Mouse (Mus musculus) gonadal fat pad, adult 2 months (tissue): Measurements from ENCODE around the gene Slc37a1. TPM values are rescaled to one million over a fixed set of nuclear protein-coding genes. Genes with fewer than 3 reads are reported as not detected.
"Not testable (repeated sequence)": the region's sequence is repeated elsewhere in the genome, so short reads cannot be mapped to it uniquely, and the experiment has no call there.

Experiments
- DNase-seq: peaks from one replicate; pipeline ENCODE4 v3.0.0-alpha.2; 2012; ENCODE audit warnings: low read depth
- polyA plus RNA-seq: library from polyadenylated mRNA; depleted of rRNA; stranded (reverse); fragments of >200 nt; gene quantifications from 2 replicates; pipeline ENCODE4 v1.2.3, GENCODE M21; 2012

Gene Slc37a1
- polyA plus RNA-seq, 1 experiment, result 38.5 TPM

DNA sequence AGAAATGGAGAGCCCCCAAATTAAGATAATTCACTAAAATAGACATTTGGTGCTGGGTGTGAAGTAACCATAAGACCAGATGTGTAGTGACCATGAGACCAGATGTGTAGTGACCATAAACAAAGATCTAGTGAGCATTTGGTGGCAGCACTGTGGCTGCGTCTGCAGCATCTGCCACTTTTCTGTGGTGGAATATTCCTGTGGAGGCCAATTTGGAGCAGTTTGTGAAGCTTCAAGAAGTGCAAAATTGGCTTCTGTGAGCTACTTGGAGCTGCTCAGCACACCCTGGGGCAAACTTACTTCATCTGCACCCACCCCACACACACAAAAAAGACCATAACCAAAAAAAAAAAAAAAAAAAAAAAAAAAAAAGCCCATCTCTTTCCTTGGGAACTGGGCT, 18.6 kb upstream of the Slc37a1 start:
- no peak for DNase-seq

DNA sequence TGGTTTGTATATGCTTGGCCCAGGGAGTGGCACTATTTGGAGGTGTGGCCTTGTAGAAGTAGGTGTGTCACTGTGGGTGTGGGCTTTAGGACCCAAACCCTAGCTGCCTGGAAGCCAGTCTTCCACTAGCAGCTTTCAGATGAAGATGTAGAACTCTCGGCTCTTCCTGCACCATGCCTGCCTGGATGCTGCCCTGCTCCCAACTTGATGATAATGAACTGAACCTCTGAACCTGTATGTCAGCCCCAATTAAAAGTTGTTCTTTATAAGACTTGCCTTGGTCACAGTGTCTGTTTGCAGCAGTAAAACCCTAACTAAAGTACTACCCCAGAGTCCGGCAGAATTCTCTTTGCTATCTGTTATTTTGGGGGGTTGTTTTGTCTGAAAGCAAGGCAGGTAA, 16.8 kb upstream of the Slc37a1 start:
- no peak for DNase-seq

DNA sequence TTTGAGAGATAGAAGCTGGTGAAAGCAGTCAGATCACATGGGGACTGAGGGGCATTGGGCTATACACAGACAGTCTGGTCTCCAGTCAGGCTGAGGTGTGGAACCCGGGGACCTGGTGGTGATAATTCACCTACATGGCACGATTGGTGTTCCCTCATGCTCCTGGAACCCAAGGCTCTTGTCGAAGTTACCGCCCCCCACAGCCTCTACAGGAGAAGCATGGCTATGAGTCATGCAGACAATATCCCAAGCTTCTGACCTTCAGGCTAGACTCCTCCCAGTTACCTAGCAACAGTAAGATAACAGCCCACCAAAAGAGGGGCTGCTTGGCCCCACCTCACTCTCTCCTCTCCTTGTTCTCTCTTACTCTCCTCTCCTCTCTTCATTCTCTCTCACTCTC, 16.3 kb upstream of the Slc37a1 start:
- DNase-seq, result no peak

DNA sequence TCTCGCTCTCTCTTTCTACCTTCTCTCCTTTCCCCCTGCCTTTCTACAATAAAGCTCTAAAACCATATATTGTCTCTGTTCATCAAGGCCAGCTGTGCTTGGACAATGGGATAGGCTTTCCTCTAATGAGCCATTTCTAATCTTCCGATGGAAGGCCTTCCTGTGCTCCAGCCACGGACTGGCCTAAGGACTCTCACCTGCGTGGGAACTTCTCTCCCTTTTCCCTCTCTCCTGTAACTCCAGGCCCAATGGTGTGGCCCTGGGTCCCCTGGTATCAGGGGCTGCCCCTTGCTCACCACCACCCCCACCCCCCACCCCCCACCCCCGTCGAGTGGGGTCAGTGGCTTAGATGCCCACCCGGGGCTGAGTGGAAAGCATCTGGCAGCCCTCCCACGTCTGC, 15.9 kb upstream of the Slc37a1 start:
- DNase-seq, result not testable (repeated sequence)

DNA sequence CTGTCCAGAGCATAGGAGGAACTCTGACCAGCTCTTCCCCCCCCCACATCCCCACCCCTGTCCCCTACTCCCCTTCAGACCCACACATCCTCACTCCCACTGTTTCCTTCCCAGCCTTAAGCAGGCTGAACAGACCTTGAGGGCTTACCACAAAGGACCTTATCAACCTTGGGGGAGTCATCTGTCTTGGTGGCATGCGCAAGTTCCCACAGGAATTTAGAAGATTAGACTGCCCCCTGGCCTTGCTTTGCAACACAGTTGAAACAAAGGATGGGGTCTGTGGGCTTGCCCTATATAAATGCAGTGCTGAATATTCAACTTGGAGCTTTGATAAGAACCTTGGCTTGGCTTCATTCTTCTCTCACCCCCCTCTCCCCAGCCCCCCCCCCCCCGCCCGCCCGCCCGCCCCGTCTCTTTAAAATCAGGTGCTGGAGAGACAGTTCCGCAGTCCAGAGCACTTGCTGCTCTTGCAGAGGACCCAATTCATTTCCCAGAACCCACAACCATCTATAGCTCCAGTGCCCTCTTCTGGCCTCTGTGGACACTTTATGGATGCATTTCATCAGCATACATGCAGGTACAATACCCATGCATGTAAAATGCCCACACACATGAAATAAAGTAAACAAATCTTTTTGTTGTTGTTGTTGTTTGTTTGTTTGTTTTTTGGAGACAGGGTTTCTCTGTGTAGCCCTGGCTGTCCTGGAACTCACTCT, 15.3 kb upstream of the Slc37a1 start:
- DNase-seq, result no peak

DNA sequence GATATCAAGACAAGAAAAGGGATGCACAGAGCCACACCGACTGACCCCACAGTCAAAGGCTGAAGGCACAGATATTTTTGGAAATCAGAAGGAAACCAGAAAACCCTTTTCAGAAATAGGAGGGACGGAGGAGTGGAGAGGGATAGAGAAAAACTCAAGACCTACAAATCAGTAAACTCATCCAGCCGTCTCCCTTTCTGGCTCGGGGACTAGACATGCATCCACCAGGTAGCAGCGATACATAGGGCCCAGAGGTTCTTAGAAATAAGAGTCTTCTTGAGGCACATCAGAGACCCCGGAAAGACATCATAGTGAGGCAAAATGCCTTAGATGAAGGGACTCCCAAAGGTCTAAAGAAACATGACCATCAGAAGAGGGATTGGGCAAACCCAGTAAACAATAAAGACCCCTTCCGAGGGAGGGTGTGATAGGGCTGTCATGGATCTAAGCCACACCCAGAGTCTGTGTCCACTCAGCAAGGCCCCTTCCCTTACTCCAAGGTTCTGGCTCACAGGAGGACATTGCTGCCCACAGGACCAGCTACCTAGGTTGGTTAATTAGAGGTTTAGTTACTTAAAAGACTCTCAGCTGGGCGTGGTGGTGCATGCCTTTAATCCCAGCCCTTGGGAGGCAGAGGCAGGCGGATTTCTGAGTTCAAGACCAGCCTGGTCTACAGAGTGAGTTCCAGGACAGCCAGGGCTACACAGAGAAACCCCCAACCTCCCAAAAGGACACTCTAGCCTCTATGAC, 14.0 kb upstream of the Slc37a1 start:
- no peak for DNase-seq

DNA sequence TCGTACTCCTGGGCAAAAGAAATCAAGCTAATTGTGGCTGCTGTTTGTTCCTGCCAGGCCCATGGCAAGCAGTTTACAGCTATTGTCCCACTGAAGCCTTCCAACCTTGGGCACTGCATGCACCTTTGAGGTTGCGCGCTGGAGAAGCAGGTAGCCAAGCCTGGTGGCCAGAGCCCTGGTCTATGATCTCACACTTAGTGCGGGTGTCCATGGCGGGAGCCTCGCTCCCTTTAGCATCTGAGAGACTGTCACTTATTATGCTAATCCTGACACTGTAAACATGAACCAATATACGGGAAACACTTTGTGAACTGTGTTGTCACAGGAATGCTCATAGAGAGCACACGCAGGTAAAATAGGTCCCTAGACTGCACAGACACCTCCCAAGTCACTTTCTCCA, 13.0 kb upstream of the Slc37a1 start:
- DNase-seq, result no peak

DNA sequence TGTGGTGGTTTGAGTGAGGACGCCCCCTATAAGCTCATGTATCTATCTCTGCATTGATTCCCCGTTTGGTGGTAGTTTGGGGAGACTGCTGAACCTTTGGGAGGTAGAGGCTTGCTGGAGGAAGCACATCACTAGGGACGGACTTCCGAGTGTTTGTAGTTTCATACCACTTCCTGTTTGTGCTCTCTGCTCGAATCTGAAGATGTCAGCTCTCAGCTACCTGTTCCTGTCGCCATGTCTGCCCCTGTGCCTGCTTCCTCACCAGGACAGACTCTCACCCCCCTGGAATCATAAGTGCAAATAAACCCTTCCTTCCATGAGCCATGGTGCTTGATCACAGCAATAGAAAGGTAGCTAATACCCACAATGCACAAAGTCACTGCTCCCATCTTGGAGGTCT, 11.4 kb upstream of the Slc37a1 start:
- no peak for DNase-seq

DNA sequence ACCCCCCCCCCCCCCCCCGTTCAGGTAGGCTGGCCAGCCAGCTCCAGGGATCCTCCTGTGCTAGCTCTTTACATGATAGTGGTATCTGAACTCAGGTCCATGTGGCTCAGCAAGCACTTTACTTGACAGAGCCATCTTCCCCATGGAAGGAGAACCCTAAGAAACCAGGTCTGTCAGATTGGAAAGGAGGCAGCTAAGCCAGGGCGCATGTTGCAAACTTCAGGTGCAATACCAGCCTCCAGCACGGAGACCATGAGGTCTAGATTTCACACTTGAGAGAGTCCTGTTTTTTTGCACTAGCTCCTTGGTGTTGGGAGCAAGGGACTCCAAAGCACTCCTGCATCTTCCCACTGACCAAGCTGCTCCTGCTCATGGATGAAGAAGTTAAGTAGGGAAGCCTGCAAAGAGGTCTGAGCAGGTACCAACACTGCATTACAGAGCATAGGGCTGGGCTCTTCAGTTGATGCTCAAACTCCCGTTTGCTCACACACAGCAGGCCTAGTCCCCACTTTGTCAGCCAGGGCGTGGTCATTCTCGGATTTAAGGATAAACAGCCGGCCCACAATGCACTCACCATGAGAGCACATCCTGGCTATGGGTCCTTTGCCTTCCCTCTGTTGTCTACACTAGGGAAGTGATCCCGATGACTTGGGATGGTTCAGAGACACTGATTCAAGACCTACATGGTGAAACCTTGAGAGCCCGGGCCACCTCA, 10.2 kb upstream of the Slc37a1 start:
- no peak for DNase-seq

DNA sequence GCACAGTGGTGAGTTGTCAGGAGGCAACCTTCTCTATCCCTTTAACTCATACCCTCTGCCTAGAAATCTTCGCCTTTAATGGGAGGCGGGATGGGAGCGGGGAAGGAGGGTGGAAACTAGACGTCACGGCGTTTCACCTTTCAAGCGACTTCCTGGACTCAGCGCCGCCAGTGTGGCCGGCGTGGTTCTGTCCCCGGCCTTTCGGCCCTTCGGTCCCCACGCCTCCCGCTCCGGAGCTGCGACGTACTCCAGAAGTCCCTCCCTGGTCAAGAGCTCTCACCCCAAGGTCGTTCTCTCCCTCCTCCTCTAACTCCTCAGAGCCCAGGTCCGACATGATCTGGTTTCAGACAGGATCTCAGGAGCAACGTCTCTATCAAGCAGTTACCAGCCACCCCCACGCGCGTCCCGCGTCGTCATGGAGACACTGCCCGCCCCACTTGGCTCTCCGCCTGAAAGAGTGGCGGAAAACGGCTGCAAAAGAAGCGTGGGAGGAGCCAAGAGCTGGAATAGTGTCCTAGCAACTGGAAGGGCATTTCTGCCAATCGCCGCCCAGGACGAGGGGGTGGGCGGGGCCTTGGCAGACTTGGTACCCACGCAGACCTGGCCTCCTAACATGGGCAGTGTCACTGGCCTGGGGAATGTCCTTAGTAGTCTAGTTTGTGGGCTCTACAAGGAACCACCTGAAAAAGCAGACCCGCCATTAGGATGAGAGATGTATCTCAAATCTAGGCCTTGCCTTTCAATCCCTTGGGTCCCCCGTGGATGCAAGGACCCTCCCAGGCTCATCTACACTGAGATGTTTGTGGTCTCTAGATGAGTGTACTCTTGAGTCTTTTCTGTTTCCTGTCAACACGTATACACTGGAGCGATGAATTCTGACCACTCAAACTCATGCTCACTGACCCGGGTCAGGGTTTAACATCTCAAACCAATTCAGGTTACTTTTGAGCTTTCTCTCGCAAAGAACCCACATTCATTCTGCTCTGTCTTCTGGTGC, 9.4 kb upstream of the Slc37a1 start, which contains the start of gene Rsph1:
TSS of gene Rsph1 (minus strand) at position 462 of the 997 bp plus-strand sequence.
- DNase-seq, result peak; percentile 45

DNA sequence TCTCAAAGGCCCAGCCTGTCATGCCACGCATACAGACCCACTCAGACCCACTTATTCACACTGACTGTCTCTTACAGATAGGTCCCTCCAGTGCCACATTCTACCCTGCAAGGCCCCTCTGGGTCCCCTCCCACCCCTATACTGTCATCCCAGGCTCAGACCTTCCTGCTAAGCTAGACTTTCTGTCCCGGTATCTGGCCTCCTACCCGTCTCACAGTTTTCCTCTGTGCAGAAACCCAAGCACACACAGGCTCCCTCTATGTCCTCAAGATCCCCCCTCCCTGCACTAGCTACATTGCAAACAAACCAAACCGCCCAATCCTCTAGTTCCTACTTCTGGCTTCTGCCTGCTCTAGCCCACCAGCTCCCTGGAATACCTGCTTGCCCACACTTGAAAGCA, 8.7 kb upstream of the Slc37a1 start:
- no peak for DNase-seq

DNA sequence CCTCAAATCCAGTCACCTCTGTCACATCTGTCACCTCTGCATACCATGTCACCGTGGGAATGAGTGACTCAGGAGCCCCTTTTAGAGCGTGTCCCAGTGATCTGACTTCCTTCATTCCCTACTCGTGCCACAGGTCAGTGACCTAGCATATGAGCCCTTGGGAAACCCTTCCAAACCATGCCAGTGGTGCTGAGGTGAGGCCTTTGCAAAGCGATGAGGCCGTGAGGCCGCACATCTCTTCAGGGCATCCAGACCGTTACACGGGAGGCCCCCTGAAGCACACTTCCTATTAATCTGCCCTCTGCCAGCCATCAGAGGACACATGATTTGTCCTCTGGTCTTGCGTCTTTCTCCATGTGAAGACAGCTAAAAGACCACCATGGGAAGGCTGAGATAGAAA, 7.1 kb upstream of the Slc37a1 start:
- no peak for DNase-seq

DNA sequence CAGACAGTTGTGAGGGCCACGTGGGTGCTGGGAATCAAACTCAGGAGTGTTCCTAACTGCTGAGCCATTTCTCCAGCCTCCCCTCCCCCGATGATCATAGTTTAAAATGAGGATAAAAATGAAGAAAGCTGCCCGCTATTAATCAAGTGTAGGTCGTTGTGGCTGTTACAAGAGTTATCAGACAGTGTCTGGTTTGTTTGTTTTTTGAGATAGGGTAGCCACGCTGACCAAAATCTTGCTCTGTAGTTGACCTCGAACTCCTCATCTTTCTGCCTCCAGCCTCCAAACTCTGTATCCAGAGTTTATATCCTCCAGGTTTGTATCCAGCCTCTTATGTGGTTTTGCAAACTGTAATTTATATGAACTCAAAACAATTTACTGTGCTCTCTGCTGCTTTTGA, 6.3 kb upstream of the Slc37a1 start:
- DNase-seq, result no peak

DNA sequence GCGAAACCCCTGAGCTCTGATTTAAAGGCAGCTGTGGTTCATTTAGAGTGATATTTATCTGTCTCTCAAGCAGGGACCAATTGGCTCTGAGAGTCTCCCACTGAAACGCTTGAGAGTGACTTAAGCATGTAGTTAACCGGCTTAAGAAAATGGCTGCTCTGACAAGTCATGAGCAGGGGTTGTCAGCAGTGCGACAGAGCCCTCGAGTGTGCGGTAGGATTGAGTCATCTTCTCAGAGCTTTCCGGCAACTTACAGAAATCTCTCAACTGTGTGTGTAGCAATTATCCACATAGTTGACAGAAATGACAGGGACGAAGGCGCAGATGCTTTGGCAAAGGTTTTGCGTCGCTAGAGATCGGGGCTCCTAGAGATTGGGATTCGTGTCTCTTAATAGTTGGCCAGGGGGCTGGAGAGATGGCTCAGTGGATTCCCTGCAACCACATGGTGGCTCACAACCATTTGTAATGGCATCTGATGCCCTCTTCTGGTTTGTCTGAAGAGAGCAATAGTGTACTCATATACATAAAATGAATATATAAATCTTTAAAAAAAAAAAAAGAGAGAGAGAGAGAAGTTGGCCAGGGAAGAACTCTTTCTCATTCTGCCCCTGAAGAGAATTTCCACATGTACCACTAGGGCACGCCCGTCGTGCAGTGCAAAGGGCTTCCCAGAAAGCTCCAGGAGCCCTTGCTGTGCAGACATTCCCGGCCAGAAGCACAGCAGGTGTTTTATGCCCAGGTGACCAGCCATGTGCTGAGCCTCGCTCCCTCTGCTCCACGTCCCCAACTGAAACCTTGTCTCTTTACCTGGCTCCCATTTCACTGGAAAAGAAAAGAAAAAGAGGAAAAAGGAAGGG, 4.5 kb upstream of the Slc37a1 start:
- DNase-seq, result no peak

DNA sequence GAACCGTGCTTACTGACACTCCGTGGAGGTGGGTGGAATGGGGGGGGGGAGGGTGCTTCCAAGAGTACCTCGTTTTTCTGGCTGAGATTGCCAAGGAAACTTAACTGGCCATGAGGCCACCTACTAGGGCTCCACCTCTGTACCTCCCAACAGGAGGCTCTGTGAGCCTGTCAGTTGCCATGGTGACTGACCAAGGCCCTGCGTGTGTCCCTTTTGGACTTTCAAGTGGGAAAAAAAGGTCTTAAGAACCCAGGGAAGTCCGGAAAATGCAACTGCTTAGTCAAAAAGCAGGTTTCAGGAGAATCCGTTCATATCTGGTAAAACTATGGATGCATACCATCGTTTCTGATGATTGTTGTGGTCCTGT, 3.9 kb upstream of the Slc37a1 start:
- DNase-seq, result no peak

DNA sequence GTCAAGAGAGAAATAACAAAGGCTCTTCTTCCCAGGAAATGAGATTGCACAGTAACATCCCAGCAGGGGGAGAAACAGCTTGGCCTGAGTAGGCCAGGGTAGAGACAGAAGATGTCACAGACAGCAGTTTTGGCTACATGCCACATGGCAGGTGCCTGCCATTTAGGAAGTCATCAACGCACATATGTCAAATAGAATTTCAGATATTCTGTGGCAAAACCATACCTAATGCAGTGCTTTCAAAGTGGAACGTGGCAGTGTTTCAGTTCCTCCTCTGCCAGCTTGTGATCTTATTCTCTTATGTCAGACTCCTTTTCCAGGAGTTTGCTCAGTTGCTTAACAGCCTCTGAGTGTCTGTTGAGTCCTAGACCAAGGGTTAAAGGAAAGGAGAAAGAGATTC, 725 bp upstream of the Slc37a1 start:
- DNase-seq, result no peak

DNA sequence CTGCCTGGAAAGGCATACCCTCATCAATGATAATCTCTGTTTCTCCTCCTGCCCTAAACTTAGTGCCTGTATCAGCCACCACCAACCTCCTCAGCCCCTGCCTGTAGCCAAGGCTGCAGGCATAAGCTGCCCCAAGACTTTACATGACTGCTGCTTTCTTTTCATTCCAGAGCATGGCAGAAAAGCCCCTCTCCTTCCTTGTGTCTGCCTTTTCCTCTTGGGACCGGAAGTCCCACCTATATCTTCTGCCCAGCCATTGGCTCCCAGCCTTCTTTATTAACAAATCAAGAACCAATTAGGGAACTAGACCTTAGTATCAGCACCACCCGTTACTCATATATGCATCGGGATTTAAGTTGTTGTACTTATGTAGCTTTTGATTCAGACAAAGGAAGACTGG, 624 bp downstream of the Slc37a1 start:
- DNase-seq, result no peak

DNA sequence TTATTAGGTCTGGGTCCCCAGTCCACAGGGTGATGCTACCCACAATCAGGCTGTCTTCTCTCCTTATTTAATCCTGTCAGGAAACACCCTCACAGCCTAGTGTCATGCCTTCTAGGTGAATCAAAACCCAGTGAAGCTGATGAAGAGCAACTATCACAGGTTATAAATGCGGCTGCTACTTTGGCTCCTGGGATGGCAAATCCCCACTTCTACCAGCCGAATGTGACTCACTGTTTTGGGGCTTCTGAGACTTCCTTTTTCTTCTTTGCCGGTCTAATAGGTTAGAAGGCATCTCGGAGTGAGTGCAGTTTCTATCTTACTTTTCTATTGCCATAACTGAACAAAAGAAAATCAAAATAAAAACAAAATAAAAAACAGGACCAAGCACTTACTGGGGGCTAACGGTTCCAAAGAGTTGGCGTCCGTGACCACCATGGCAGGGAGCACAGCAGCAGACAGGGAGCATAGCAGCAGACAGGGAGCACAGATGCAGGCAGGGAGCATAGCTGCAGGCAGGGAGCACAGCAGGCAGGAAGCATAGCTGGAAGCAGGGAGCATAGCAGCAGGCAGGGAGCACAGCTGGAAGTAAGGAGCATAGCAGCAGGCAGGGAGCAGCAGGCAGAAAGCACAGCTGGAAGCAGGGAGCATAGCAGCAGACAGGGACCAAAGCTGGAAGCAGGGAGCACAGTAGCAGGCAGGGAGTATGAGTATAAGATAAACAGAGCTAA, 2.6 kb downstream of the Slc37a1 start:
- DNase-seq, result no peak

DNA sequence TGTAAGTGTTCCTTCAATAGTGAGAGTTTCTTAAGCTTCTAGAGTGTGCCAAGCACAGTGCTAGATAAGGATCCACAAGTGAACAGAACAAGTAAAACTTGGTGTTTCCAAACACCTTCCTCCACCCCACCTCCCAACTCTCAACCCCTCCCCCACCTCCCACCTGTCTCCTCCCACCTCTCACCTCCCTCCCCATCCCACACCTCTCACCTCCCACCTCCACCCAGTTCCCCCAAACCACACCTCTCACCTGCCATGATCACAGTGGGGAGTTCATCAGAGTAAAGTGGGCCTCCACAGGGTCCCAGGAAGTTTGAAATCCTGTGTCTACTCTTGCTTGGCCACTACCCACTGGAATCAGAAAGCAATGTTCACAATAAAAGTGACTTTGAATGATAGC, 3.7 kb downstream of the Slc37a1 start:
- DNase-seq, result no peak

DNA sequence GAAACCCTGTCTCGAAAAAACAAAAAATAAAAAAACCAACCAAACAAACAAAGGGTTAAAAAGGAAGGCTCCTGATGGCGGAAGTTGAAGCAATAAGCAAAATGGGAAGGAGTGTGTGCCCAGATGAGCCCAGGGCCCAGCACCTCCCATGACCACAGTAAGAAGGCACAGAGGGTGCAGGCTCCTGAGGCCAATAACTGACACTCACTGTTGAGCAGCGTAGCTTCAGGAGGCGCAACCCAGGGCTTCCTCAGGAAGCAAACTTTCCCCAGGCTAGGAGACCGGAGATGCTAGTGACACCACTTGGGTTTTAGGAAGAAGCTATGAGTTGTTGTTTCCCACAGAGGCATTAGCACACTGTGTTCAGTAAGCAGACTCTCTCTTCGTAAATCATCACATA, 4.3 kb downstream of the Slc37a1 start:
- no peak for DNase-seq
